Mouse (Mus musculus) liver, embryonic 13.5 days (tissue): Measurements from ENCODE around the gene Josd1. TPM values are rescaled to one million over a fixed set of nuclear protein-coding genes. Genes with fewer than 3 reads are reported as not detected.
"Not testable (repeated sequence)": the region's sequence is repeated elsewhere in the genome, so short reads cannot be mapped to it uniquely, and the experiment has no call there.

Source experiments
- ATAC-seq: fragments of 200-750 bp; cut with Nextera tagmentation; 2 replicates; pipeline ENCODE4 v1.8.0; 2017; ENCODE audit warnings: low read depth, mild to moderate bottlenecking, moderate number of reproducible peaks, moderate library complexity
- DNase-seq: peaks from one replicate; pipeline ENCODE4 v3.0.0; 2022
- H3K27ac ChIP-seq: fragments of 300-500 bp; sonication (generic); 2 replicates; pipeline ENCODE4 v1.5.1; 2015; ENCODE audit warnings: moderate library complexity, mild to moderate bottlenecking, inconsistent platforms
- H3K27me3 ChIP-seq: fragments of 300-500 bp; sonication (generic); 2 replicates; pipeline ENCODE4 v1.6.1; 2015; ENCODE audit warnings: mild to moderate bottlenecking, inconsistent platforms
- H3K36me3 ChIP-seq: fragments of 300-500 bp; sonication (generic); 2 replicates; pipeline ENCODE4 v1.6.1; 2015; ENCODE audit warnings: mild to moderate bottlenecking, inconsistent platforms
- H3K4me1 ChIP-seq: fragments of 300-500 bp; sonication (generic); replicated peaks from 2 replicates; pipeline ENCODE4 v1.6.1; 2015; ENCODE audit warnings: inconsistent platforms
- H3K4me2 ChIP-seq: fragments of 300-500 bp; sonication (generic); 2 replicates; pipeline ENCODE4 v1.6.1; 2015; ENCODE audit warnings: inconsistent platforms, mild to moderate bottlenecking, moderate library complexity
- H3K4me3 ChIP-seq: fragments of 300-500 bp; sonication (generic); replicated peaks from 2 replicates; pipeline ENCODE4 v1.5.1; 2015; ENCODE audit warnings: mild to moderate bottlenecking, inconsistent platforms
- H3K9ac ChIP-seq: fragments of 300-500 bp; sonication (generic); 2 replicates; pipeline ENCODE4 v1.6.1; 2015; ENCODE audit warnings: mild to moderate bottlenecking, inconsistent platforms
- H3K9me3 ChIP-seq: fragments of 300-500 bp; sonication (generic); replicated peaks from 2 replicates; pipeline ENCODE4 v1.6.1; 2016; ENCODE audit warnings: inconsistent platforms
- WGBS: fragments of 180-500 bp; shearing (Covaris S2); methylation state at CpG from one replicate; pipeline ENCODE4 v1.1.7; 2015; ENCODE audit not compliant: insufficient replicate concordance; 5-methylcytosine and 5-hydroxymethylcytosine counted together
- polyA plus RNA-seq: library from polyadenylated mRNA; unstranded; fragments of >200 nt; fragmentation: Nextera tagmentation; extraction: Ambion mirVana; gene quantifications from 2 replicates; pipeline ENCODE4 v1.2.1, GENCODE M21; 2015

The Josd1 gene
- polyA plus RNA-seq, 1 experiment from 2014 or later, result 20.0 TPM

- Histone ChIP-seq H3K4me2 (peak overlapping the region; percentile 87), H3K36me3 (peaks cover 26% of the 10 kb centered on the region), H3K27me3 (no peaks in the 10 kb centered on the region), H3K27ac (peak overlapping the region; percentile 97), H3K4me1 (peaks cover 80% of the 10 kb centered on the region), H3K9ac (peak overlapping the region; percentile 99), H3K9me3 (no peaks in the 10 kb centered on the region), H3K4me3 (peak overlapping the region; percentile 91)
- 71% methylated on average over 6 of the region's 6 CpGs for WGBS
- DNase-seq, result no peak
- no peak for ATAC-seq
These were observed 4.6 kb downstream of the Josd1 start for GRCm38 (mm10) chr15:79683146-79683545.

GRCm38 (mm10) chr15:79681973-79682372 is 5.7 kb downstream of the Josd1 start:
- H3K36me3 ChIP-seq, result peaks cover 38% of the 10 kb centered on the region
- peak overlapping the region; percentile 99 for H3K9ac ChIP-seq

GRCm38 (mm10) chr15:79677936-79678335 is 9.8 kb downstream of the Josd1 start:
- no peak for ATAC-seq

More at GRCm38 (mm10) chr15:79681973-79682372, 5.7 kb downstream of the Josd1 start:
- Histone ChIP-seq H3K27me3 (no peaks in the 10 kb centered on the region), H3K4me2 (peak overlapping the region; percentile 87), H3K9me3 (no peaks in the 10 kb centered on the region), H3K4me1 (peaks cover 88% of the 10 kb centered on the region), H3K27ac (peak overlapping the region; percentile 97), H3K4me3 (0 out of 2 replicates have a peak overlapping the region, but pooled peaks have one; percentile 91)
- ATAC-seq (peak; percentile 52), DNase-seq (peak; percentile 55)
- WGBS, result 49% methylated on average over 4 of the region's 4 CpGs

GRCm38 (mm10) chr15:79671828-79672348 is 15.8 kb downstream of the Josd1 start:
- H3K4me1 ChIP-seq, result peaks cover 30% of the 10 kb centered on the region
- H3K9me3 ChIP-seq, H3K27me3 ChIP-seq, H3K27ac ChIP-seq, ATAC-seq, DNase-seq: not testable (repeated sequence)
- H3K4me3 ChIP-seq, result peak overlapping the region; percentile 91
- WGBS, result 74% methylated on average over 11 of the region's 11 CpGs
- H3K4me2 ChIP-seq, result peak overlapping the region; percentile 79
- H3K36me3 ChIP-seq, result peaks cover 55% of the 10 kb centered on the region
- peak overlapping the region; percentile 91 for H3K9ac ChIP-seq

More at GRCm38 (mm10) chr15:79677936-79678335, 9.8 kb downstream of the Josd1 start:
- Histone ChIP-seq H3K9ac (no peak overlapping the region), H3K27me3 (no peaks in the 10 kb centered on the region), H3K27ac (0 out of 2 replicates have a peak overlapping the region, but pooled peaks have one; percentile 15), H3K4me3 (no peak overlapping the region), H3K4me2 (no peak overlapping the region), H3K4me1 (peaks cover 50% of the 10 kb centered on the region), H3K36me3 (peaks cover 78% of the 10 kb centered on the region), H3K9me3 (no peaks in the 10 kb centered on the region)
- WGBS, result 81% methylated on average over 2 of the region's 2 CpGs
- DNase-seq, result no peak

GRCm38 (mm10) chr15:79670972-79671299 is 16.8 kb downstream of the Josd1 start:
- peaks cover 30% of the 10 kb centered on the region for H3K4me1 ChIP-seq
- peak overlapping the region; percentile 79 for H3K4me2 ChIP-seq
- no peaks in the 10 kb centered on the region for H3K27me3 ChIP-seq
- WGBS, result 1% methylated on average over 37 of the region's 37 CpGs
- no peaks in the 10 kb centered on the region for H3K9me3 ChIP-seq
- H3K36me3 ChIP-seq, result peaks cover 50% of the 10 kb centered on the region
- DNase-seq (no peak), ATAC-seq (peak; percentile 70)
- H3K4me3 ChIP-seq, result peak overlapping the region; percentile 91
- H3K9ac ChIP-seq, result peak overlapping the region; percentile 91
- peak overlapping the region; percentile 85 for H3K27ac ChIP-seq

- peak; percentile 98 for ATAC-seq
These were observed 17.3 kb downstream of the Josd1 start, which contains the start of gene Tomm22 for GRCm38 (mm10) chr15:79670249-79670971. TSS of gene Tomm22 (plus strand) at chr15:79670861.

GRCm38 (mm10) chr15:79669195-79669594 is 18.5 kb downstream of the Josd1 start:
- Histone ChIP-seq H3K4me2 (no peak overlapping the region), H3K4me1 (peaks cover 30% of the 10 kb centered on the region), H3K27ac (no peak overlapping the region), H3K27me3 (no peaks in the 10 kb centered on the region), H3K9ac (no peak overlapping the region), H3K9me3 (no peaks in the 10 kb centered on the region), H3K4me3 (no peak overlapping the region), H3K36me3 (peaks cover 38% of the 10 kb centered on the region)
- ATAC-seq (no peak), DNase-seq (no peak)
- WGBS, result 75% methylated on average over 10 of the region's 10 CpGs

More at GRCm38 (mm10) chr15:79670249-79670971, 17.3 kb downstream of the Josd1 start, which contains the start of gene Tomm22:
- H3K4me2 ChIP-seq, result peak within 1 kb of the TSS; percentile 79
- peaks cover 50% of the 10 kb centered on the region for H3K36me3 ChIP-seq
- H3K9me3 ChIP-seq, result no peaks in the 10 kb centered on the region
- H3K27ac ChIP-seq, result peak within 1 kb of the TSS; percentile 85
- peak within 1 kb of the TSS; percentile 91 for H3K9ac ChIP-seq
- DNase-seq, result peak; percentile 85
- 17% methylated on average over 33 of the region's 33 CpGs for WGBS
- H3K27me3 ChIP-seq, result no peaks in the 10 kb centered on the region
- peaks cover 30% of the 10 kb centered on the region for H3K4me1 ChIP-seq
- peak within 1 kb of the TSS; percentile 91 for H3K4me3 ChIP-seq

GRCm38 (mm10) chr15:79664666-79665065 is 23.1 kb downstream of the Josd1 start:
- ATAC-seq (no peak), DNase-seq (no peak)
- 81% methylated on average over 8 of the region's 8 CpGs for WGBS
- H3K4me2 ChIP-seq, result no peak overlapping the region
- no peaks in the 10 kb centered on the region for H3K27me3 ChIP-seq
- H3K9me3 ChIP-seq, result no peaks in the 10 kb centered on the region
- peaks cover 16% of the 10 kb centered on the region for H3K4me1 ChIP-seq
- H3K27ac ChIP-seq, result no peak overlapping the region
- no peak overlapping the region for H3K4me3 ChIP-seq
- H3K36me3 ChIP-seq, result peaks cover 21% of the 10 kb centered on the region
- H3K9ac ChIP-seq, result no peak overlapping the region

- H3K9me3 ChIP-seq, result no peaks in the 10 kb centered on the region
- H3K9ac ChIP-seq, result no peak overlapping the region
- 67% methylated on average over 4 of the region's 4 CpGs for WGBS
- peaks cover 19% of the 10 kb centered on the region for H3K36me3 ChIP-seq
- peak; percentile 45 for DNase-seq
- no peak overlapping the region for H3K4me3 ChIP-seq
- H3K4me2 ChIP-seq, result no peak overlapping the region
- ATAC-seq, result no peak
- peaks cover 19% of the 10 kb centered on the region for H3K4me1 ChIP-seq
- no peaks in the 10 kb centered on the region for H3K27me3 ChIP-seq
- H3K27ac ChIP-seq, result no peak overlapping the region
These were observed 25.9 kb downstream of the Josd1 start for GRCm38 (mm10) chr15:79661852-79662251.

- Histone ChIP-seq H3K9ac (peak within 1 kb of the TSS; percentile 84), H3K4me2 (peak within 1 kb of the TSS; percentile 85), H3K9me3 (no peaks in the 10 kb centered on the region), H3K4me3 (peak within 1 kb of the TSS; percentile 78), H3K4me1 (peaks cover 19% of the 10 kb centered on the region), H3K27ac (peak within 1 kb of the TSS; percentile 84), H3K27me3 (no peaks in the 10 kb centered on the region), H3K36me3 (peaks cover 9% of the 10 kb centered on the region; the same call in 1 of the 2 replicates)
- WGBS, result under 1% methylated on average over 55 of the region's 55 CpGs
- DNase-seq (peak; percentile 93), ATAC-seq (peak; percentile 84)
These were observed 29.0 kb downstream of the Josd1 start, which contains the start of the genes Fam227a and Cby1 for GRCm38 (mm10) chr15:79658531-79659375. TSS of gene Fam227a (minus strand) at chr15:79658956. TSS of gene Cby1 (plus strand) at chr15:79659199.
